Mouse (Mus musculus) macrophage (primary cell): ENCODE results near the gene Polr1b. TPM values are rescaled to one million over a fixed set of nuclear protein-coding genes. Genes with fewer than 3 reads are reported as not detected.

Source experiments
- H3K27ac ChIP-seq: fragments of 350-480 bp; formaldehyde crosslinking; 2 replicates; pipeline ENCODE4 v1.9.0; 2021
- H3K36me3 ChIP-seq: fragments of 350-480 bp; formaldehyde crosslinking; 2 replicates; pipeline ENCODE4 v1.9.0; 2021; ENCODE audit errors: inconsistent target
- H3K4me3 ChIP-seq: fragments of 350-480 bp; formaldehyde crosslinking; 2 replicates; pipeline ENCODE4 v1.9.0; 2021; ENCODE audit errors: inconsistent target
- H3K79me2 ChIP-seq: fragments of 350-480 bp; formaldehyde crosslinking; 2 replicates; pipeline ENCODE4 v1.9.0; 2021; ENCODE audit errors: inconsistent target
- WGBS: methylation state at CpG from one replicate; pipeline ENCODE4 v1.1.7; 2026; ENCODE audit warnings: inconsistent platforms; ENCODE audit not compliant: missing documents; 5-methylcytosine and 5-hydroxymethylcytosine counted together
- polyA plus RNA-seq: library from polyadenylated mRNA; stranded (reverse); fragments of 250-400 nt; gene quantifications from 3 replicates; pipeline ENCODE4 v1.2.4, GENCODE M21; 2018; ENCODE audit warnings: inconsistent platforms

Polr1b gene
- polyA plus RNA-seq, 1 experiment from 2014 or later, result 3.6 TPM

GRCm38 (mm10) chr2:129084959-129085358, 15.8 kb upstream of the Polr1b start:
- H3K27ac ChIP-seq, result no peak overlapping the region
- no peaks in the 10 kb centered on the region for H3K79me2 ChIP-seq
- 58% methylated on average over 2 of the region's 2 CpGs for WGBS
- H3K36me3 ChIP-seq, result no peaks in the 10 kb centered on the region
- H3K4me3 ChIP-seq, result no peak overlapping the region

- no peak overlapping the region for H3K4me3 ChIP-seq
- H3K79me2 ChIP-seq, result no peaks in the 10 kb centered on the region
- no peak overlapping the region for H3K27ac ChIP-seq
- 100% methylated on average over 1 of the region's 1 CpGs for WGBS
- H3K36me3 ChIP-seq, result no peaks in the 10 kb centered on the region
Observed at GRCm38 (mm10) chr2:129087520-129087919, 13.3 kb upstream of the Polr1b start.

- no peaks in the 10 kb centered on the region for H3K79me2 ChIP-seq
- no peak overlapping the region for H3K4me3 ChIP-seq
- 0 out of 2 replicates have a peak, but pooled peaks cover 3% of the 10 kb centered on the region for H3K36me3 ChIP-seq
- H3K27ac ChIP-seq, result no peak overlapping the region
- 77% methylated on average over 1 of the region's 4 CpGs for WGBS
Observed at GRCm38 (mm10) chr2:129090370-129090769, 10.4 kb upstream of the Polr1b start.

- Histone ChIP-seq H3K27ac (no peak overlapping the region), H3K36me3 (0 out of 2 replicates have a peak, but pooled peaks cover 3% of the 10 kb centered on the region)
- WGBS, result 99% methylated on average over 7 of the region's 12 CpGs
Observed at GRCm38 (mm10) chr2:129092810-129093209, 8.0 kb upstream of the Polr1b start.

GRCm38 (mm10) chr2:129093926-129094724, 6.7 kb upstream of the Polr1b start:
- Histone ChIP-seq H3K4me3 (no peak overlapping the region), H3K27ac (no peak overlapping the region), H3K36me3 (0 out of 2 replicates have a peak, but pooled peaks cover 3% of the 10 kb centered on the region), H3K79me2 (no peaks in the 10 kb centered on the region)
- WGBS, result 95% methylated on average over 18 of the region's 18 CpGs

More at GRCm38 (mm10) chr2:129092810-129093209, 8.0 kb upstream of the Polr1b start:
- Histone ChIP-seq H3K79me2 (no peaks in the 10 kb centered on the region), H3K4me3 (no peak overlapping the region)

GRCm38 (mm10) chr2:129112924-129113323, 12.1 kb downstream of the Polr1b start:
- peaks cover 53% of the 10 kb centered on the region for H3K36me3 ChIP-seq
- 95% methylated on average over 5 of the region's 5 CpGs for WGBS

GRCm38 (mm10) chr2:129115706-129116367, 15.0 kb downstream of the Polr1b start:
- H3K27ac ChIP-seq, result no peak overlapping the region
- no peaks in the 10 kb centered on the region for H3K79me2 ChIP-seq
- peaks cover 58% of the 10 kb centered on the region for H3K36me3 ChIP-seq
- WGBS, result 96% methylated on average over 9 of the region's 9 CpGs
- H3K4me3 ChIP-seq, result no peak overlapping the region

More at GRCm38 (mm10) chr2:129112924-129113323, 12.1 kb downstream of the Polr1b start:
- Histone ChIP-seq H3K27ac (no peak overlapping the region), H3K79me2 (no peaks in the 10 kb centered on the region), H3K4me3 (no peak overlapping the region)

GRCm38 (mm10) chr2:129116368-129116739, 15.6 kb downstream of the Polr1b start:
- peaks cover 58% of the 10 kb centered on the region for H3K36me3 ChIP-seq
- WGBS, result 100% methylated on average over 1 of the region's 1 CpGs
- H3K79me2 ChIP-seq, result no peaks in the 10 kb centered on the region
- no peak overlapping the region for H3K4me3 ChIP-seq
- H3K27ac ChIP-seq, result no peak overlapping the region

GRCm38 (mm10) chr2:129118061-129118460, 17.3 kb downstream of the Polr1b start:
- Histone ChIP-seq H3K27ac (no peak overlapping the region), H3K36me3 (peaks cover 58% of the 10 kb centered on the region), H3K4me3 (no peak overlapping the region), H3K79me2 (no peaks in the 10 kb centered on the region)
- 97% methylated on average over 11 of the region's 12 CpGs for WGBS

- no peak overlapping the region for H3K4me3 ChIP-seq
- H3K36me3 ChIP-seq, result peaks cover 46% of the 10 kb centered on the region; the same call in 1 of the 2 replicates
- WGBS, result 94% methylated on average over 8 of the region's 8 CpGs
- H3K79me2 ChIP-seq, result no peaks in the 10 kb centered on the region
- H3K27ac ChIP-seq, result no peak overlapping the region
Observed at GRCm38 (mm10) chr2:129121986-129122385, 21.2 kb downstream of the Polr1b start.

GRCm38 (mm10) chr2:129129412-129129929, 28.7 kb downstream of the Polr1b start, which contains the start of gene Chchd5:
TSS of gene Chchd5 (plus strand) at chr2:129129700.
- H3K4me3 ChIP-seq, result peak within 1 kb of the TSS; percentile 72
- WGBS, result under 1% methylated on average over 33 of the region's 35 CpGs
- H3K36me3 ChIP-seq, result peaks cover 30% of the 10 kb centered on the region
- H3K79me2 ChIP-seq, result no peaks in the 10 kb centered on the region
- peak within 1 kb of the TSS; percentile 59 for H3K27ac ChIP-seq

GRCm38 (mm10) chr2:129129987-129130545, 29.3 kb downstream of the Polr1b start:
- WGBS, result 45% methylated on average over 18 of the region's 18 CpGs
- Histone ChIP-seq H3K27ac (peak overlapping the region; percentile 59), H3K79me2 (no peaks in the 10 kb centered on the region), H3K4me3 (peak overlapping the region; percentile 72), H3K36me3 (peaks cover 27% of the 10 kb centered on the region)

- peaks cover 20% of the 10 kb centered on the region for H3K36me3 ChIP-seq
- no peak overlapping the region for H3K27ac ChIP-seq
- 96% methylated on average over 2 of the region's 2 CpGs for WGBS
- no peak overlapping the region for H3K4me3 ChIP-seq
- no peaks in the 10 kb centered on the region for H3K79me2 ChIP-seq
Observed at GRCm38 (mm10) chr2:129130776-129131175, 30.0 kb downstream of the Polr1b start.

GRCm38 (mm10) chr2:129132231-129132630, 31.4 kb downstream of the Polr1b start:
- 93% methylated on average over 6 of the region's 7 CpGs for WGBS

More at GRCm38 (mm10) chr2:129132231-129132630, 31.4 kb downstream of the Polr1b start:
- H3K27ac ChIP-seq, result no peak overlapping the region
- no peak overlapping the region for H3K4me3 ChIP-seq
- peaks cover 17% of the 10 kb centered on the region for H3K36me3 ChIP-seq
- H3K79me2 ChIP-seq, result no peaks in the 10 kb centered on the region
